Mouse (Mus musculus): ENCODE data around the gene C530008M17Rik.

GRCm38 (mm10) chr5:76906155-76906499 lies 249.8 kb downstream of the C530008M17Rik start:
- no peak for TF ChIP-seq TAL1 (IDR thresholded peaks at IDR 0.05; ENCODE audit: low read length)
- TF ChIP-seq GATA1 (IDR thresholded peaks at IDR 0.05; ENCODE audit: low read length) = no peak
